Mouse (Mus musculus) heart, postnatal 0 days (tissue): Measurements from ENCODE around the gene Erv3.

Source experiments
- CTCF ChIP-seq: IDR thresholded peaks from 2 replicates; pipeline ENCODE4 v1.5.1; 2016; ENCODE audit warnings: antibody characterized with exemption, control low read depth, low read depth
- EP300 ChIP-seq: IDR thresholded peaks from 2 replicates; pipeline ENCODE4 v1.6.1; 2016; ENCODE audit warnings: antibody characterized with exemption, low read depth

DNA sequence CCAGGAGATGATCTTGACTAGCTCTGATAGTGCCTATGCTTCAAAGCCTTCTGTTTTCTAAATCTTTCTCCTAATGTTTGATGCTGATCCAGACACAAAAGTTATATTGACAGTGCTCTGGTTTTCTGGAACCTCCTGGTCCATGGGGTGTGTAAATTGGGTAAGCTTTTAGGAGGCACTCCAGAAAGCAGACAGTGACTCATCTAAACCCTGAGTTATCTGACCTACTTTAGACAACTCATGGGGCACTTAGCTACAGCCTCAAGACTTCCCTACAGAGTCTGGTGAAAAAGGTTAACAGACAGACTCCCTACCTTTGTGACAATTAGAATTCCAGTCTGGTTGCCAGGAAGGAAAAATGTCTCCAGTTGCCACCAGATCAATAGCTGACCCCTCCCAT is 1.7 kb downstream of the Erv3 start:
- no peak for TF ChIP-seq CTCF
- TF ChIP-seq EP300 = no peak
